Mouse (Mus musculus): ENCODE data around the gene Ampd3. TPM values are rescaled to one million over a fixed set of nuclear protein-coding genes. Genes with fewer than 3 reads are reported as not detected.

The Ampd3 gene
- polyA plus RNA-seq, 1 experiment from 2014 or later, result 7.9 TPM

GRCm38 (mm10) chr7:110821653-110822052 is 53.6 kb downstream of the Ampd3 start:
- H3K9ac ChIP-seq (ENCODE audit: low read length), result no peak overlapping the region; the same call in 1 of the 2 replicates
- H3K4me2 ChIP-seq (ENCODE audit: low read length), result peak overlapping the region; percentile 16
- no peak overlapping the region for H3K4me3 ChIP-seq (ENCODE audit: control insufficient read depth in 1 of 2, insufficient read depth in 1 of 2, low read depth in 1 of 2, low read length in 2 of 2)
- H3K36me3 ChIP-seq (ENCODE audit: control insufficient read depth, insufficient read depth, low read length), result peaks cover 23% of the 10 kb centered on the region
- H3K9me3 ChIP-seq (ENCODE audit: control insufficient read depth, low read length), result no peaks in the 10 kb centered on the region
- peak overlapping the region; percentile 57 to 72; a peak in 3 of 4 replicates for H3K27ac ChIP-seq (replicated peaks in 1 of 2; ENCODE audit: control insufficient read depth in 1 of 2, insufficient read depth in 1 of 2, low read depth in 2 of 2, low read length in 2 of 2)
- H3K27me3 ChIP-seq (ENCODE audit: control insufficient read depth, insufficient read depth, low read length), result no peaks in the 10 kb centered on the region
- 4% methylated on average over 3 of the region's 3 CpGs for WGBS
- H3K4me1 ChIP-seq (ENCODE audit: control insufficient read depth in 2 of 2, insufficient read depth in 2 of 2, low read length in 2 of 2), result peaks cover 6 to 58% of the 10 kb centered on the region in 2 experiments
- 0 out of 2 replicates have a peak, but pooled peaks have one; percentile 60 for ATAC-seq (ENCODE audit: insufficient number of reproducible peaks, insufficient read depth, low FRiP score, low read depth)

GRCm38 (mm10) chr7:110822055-110822454 is 54.0 kb downstream of the Ampd3 start:
- no peak for ATAC-seq (ENCODE audit: insufficient number of reproducible peaks, insufficient read depth, low FRiP score, low read depth)
- Histone ChIP-seq H3K4me3 (ENCODE audit: control insufficient read depth in 1 of 2, insufficient read depth in 1 of 2, low read depth in 1 of 2, low read length in 2 of 2) (no peak overlapping the region), H3K36me3 (ENCODE audit: control insufficient read depth, insufficient read depth, low read length) (peaks cover 25% of the 10 kb centered on the region), H3K27me3 (ENCODE audit: control insufficient read depth, insufficient read depth, low read length) (no peaks in the 10 kb centered on the region), H3K9ac (ENCODE audit: low read length) (no peak overlapping the region), H3K9me3 (ENCODE audit: control insufficient read depth, low read length) (no peaks in the 10 kb centered on the region), H3K27ac (replicated peaks in 1 of 2; ENCODE audit: control insufficient read depth in 1 of 2, insufficient read depth in 1 of 2, low read depth in 2 of 2, low read length in 2 of 2) (0 out of 4 replicates have a peak overlapping the region, but pooled peaks of 1 of the 2 experiments have one; percentile 72), H3K4me1 (ENCODE audit: control insufficient read depth in 2 of 2, insufficient read depth in 2 of 2, low read length in 2 of 2) (peaks cover 6 to 58% of the 10 kb centered on the region in 2 experiments), H3K4me2 (ENCODE audit: low read length) (no peak overlapping the region)
- 57% methylated on average over 4 of the region's 4 CpGs for WGBS

GRCm38 (mm10) chr7:110823076-110823475 is 55.1 kb downstream of the Ampd3 start:
- H3K36me3 ChIP-seq (ENCODE audit: control insufficient read depth, insufficient read depth, low read length), result peaks cover 30% of the 10 kb centered on the region

GRCm38 (mm10) chr7:110823593-110823992 is 55.6 kb downstream of the Ampd3 start:
- Histone ChIP-seq H3K4me3 (ENCODE audit: control insufficient read depth in 1 of 2, insufficient read depth in 1 of 2, low read depth in 1 of 2, low read length in 2 of 2) (no peak overlapping the region), H3K9me3 (ENCODE audit: control insufficient read depth, low read length) (no peaks in the 10 kb centered on the region), H3K36me3 (ENCODE audit: control insufficient read depth, insufficient read depth, low read length) (peaks cover 35% of the 10 kb centered on the region), H3K27ac (replicated peaks in 1 of 2; ENCODE audit: control insufficient read depth in 1 of 2, insufficient read depth in 1 of 2, low read depth in 2 of 2, low read length in 2 of 2) (0 out of 4 replicates have a peak overlapping the region, but pooled peaks of 1 of the 2 experiments have one; percentile 14), H3K27me3 (ENCODE audit: control insufficient read depth, insufficient read depth, low read length) (no peaks in the 10 kb centered on the region), H3K9ac (ENCODE audit: low read length) (no peak overlapping the region), H3K4me2 (ENCODE audit: low read length) (no peak overlapping the region), H3K4me1 (ENCODE audit: control insufficient read depth in 2 of 2, insufficient read depth in 2 of 2, low read length in 2 of 2) (peaks cover 6 to 53% of the 10 kb centered on the region in 2 experiments)
- 38% methylated on average over 4 of the region's 4 CpGs for WGBS
- no peak for ATAC-seq (ENCODE audit: insufficient number of reproducible peaks, insufficient read depth, low FRiP score, low read depth)

More at GRCm38 (mm10) chr7:110823076-110823475, 55.1 kb downstream of the Ampd3 start:
- no peak for ATAC-seq (ENCODE audit: insufficient number of reproducible peaks, insufficient read depth, low FRiP score, low read depth)
- peaks cover 6 to 58% of the 10 kb centered on the region in 2 experiments for H3K4me1 ChIP-seq (ENCODE audit: control insufficient read depth in 2 of 2, insufficient read depth in 2 of 2, low read length in 2 of 2)
- H3K27ac ChIP-seq (replicated peaks in 1 of 2; ENCODE audit: control insufficient read depth in 1 of 2, insufficient read depth in 1 of 2, low read depth in 2 of 2, low read length in 2 of 2), result 0 out of 4 replicates have a peak overlapping the region, but pooled peaks of 1 of the 2 experiments have one; percentile 7
- no peaks in the 10 kb centered on the region for H3K9me3 ChIP-seq (ENCODE audit: control insufficient read depth, low read length)
- H3K27me3 ChIP-seq (ENCODE audit: control insufficient read depth, insufficient read depth, low read length), result no peaks in the 10 kb centered on the region
- H3K4me2 ChIP-seq (ENCODE audit: low read length), result no peak overlapping the region
- no peak overlapping the region for H3K4me3 ChIP-seq (ENCODE audit: control insufficient read depth in 1 of 2, insufficient read depth in 1 of 2, low read depth in 1 of 2, low read length in 2 of 2)
- WGBS, result 72% methylated on average over 8 of the region's 8 CpGs
- no peak overlapping the region for H3K9ac ChIP-seq (ENCODE audit: low read length)

- Histone ChIP-seq H3K36me3 (ENCODE audit: control insufficient read depth, insufficient read depth, low read length) (peaks cover 42% of the 10 kb centered on the region), H3K27me3 (ENCODE audit: control insufficient read depth, insufficient read depth, low read length) (no peaks in the 10 kb centered on the region), H3K4me2 (ENCODE audit: low read length) (no peak overlapping the region), H3K9ac (ENCODE audit: low read length) (no peak overlapping the region), H3K4me3 (ENCODE audit: control insufficient read depth in 1 of 2, insufficient read depth in 1 of 2, low read depth in 1 of 2, low read length in 2 of 2) (no peak overlapping the region), H3K9me3 (ENCODE audit: control insufficient read depth, low read length) (no peaks in the 10 kb centered on the region), H3K4me1 (ENCODE audit: control insufficient read depth in 2 of 2, insufficient read depth in 2 of 2, low read length in 2 of 2) (peaks cover 5 to 48% of the 10 kb centered on the region in 2 experiments), H3K27ac (replicated peaks in 1 of 2; ENCODE audit: control insufficient read depth in 1 of 2, insufficient read depth in 1 of 2, low read depth in 2 of 2, low read length in 2 of 2) (0 out of 4 replicates have a peak overlapping the region, but pooled peaks of 1 of the 2 experiments have one; percentile 14)
- 80% methylated on average over 8 of the region's 8 CpGs for WGBS
- no peak for ATAC-seq (ENCODE audit: insufficient number of reproducible peaks, insufficient read depth, low FRiP score, low read depth)
Measured at GRCm38 (mm10) chr7:110823995-110824953, 56.3 kb downstream of the Ampd3 start.

GRCm38 (mm10) chr7:110833024-110833423 is 65.0 kb downstream of the Ampd3 start:
- Histone ChIP-seq H3K27me3 (ENCODE audit: control insufficient read depth, insufficient read depth, low read length) (no peaks in the 10 kb centered on the region), H3K9ac (ENCODE audit: low read length) (no peak overlapping the region), H3K4me1 (ENCODE audit: control insufficient read depth in 2 of 2, insufficient read depth in 2 of 2, low read length in 2 of 2) (peaks cover 4 to 15% of the 10 kb centered on the region in 2 experiments), H3K4me2 (ENCODE audit: low read length) (no peak overlapping the region), H3K4me3 (ENCODE audit: control insufficient read depth in 1 of 2, insufficient read depth in 1 of 2, low read depth in 1 of 2, low read length in 2 of 2) (no peak overlapping the region), H3K9me3 (ENCODE audit: control insufficient read depth, low read length) (no peaks in the 10 kb centered on the region), H3K27ac (replicated peaks in 1 of 2; ENCODE audit: control insufficient read depth in 1 of 2, insufficient read depth in 1 of 2, low read depth in 2 of 2, low read length in 2 of 2) (0 out of 4 replicates have a peak overlapping the region, but pooled peaks have one; percentile 22 to 39), H3K36me3 (ENCODE audit: control insufficient read depth, insufficient read depth, low read length) (peaks cover 68% of the 10 kb centered on the region)
- no peak for ATAC-seq (ENCODE audit: insufficient number of reproducible peaks, insufficient read depth, low FRiP score, low read depth)
- 44% methylated on average over 1 of the region's 1 CpGs for WGBS

- no peaks in the 10 kb centered on the region for H3K9me3 ChIP-seq (ENCODE audit: control insufficient read depth, low read length)
- no peaks in the 10 kb centered on the region for H3K27me3 ChIP-seq (ENCODE audit: control insufficient read depth, insufficient read depth, low read length)
- H3K4me3 ChIP-seq (ENCODE audit: control insufficient read depth in 1 of 2, insufficient read depth in 1 of 2, low read depth in 1 of 2, low read length in 2 of 2), result no peak overlapping the region
- WGBS, result 94% methylated on average over 1 of the region's 1 CpGs
- no peak overlapping the region for H3K4me2 ChIP-seq (ENCODE audit: low read length)
- H3K27ac ChIP-seq (replicated peaks in 1 of 2; ENCODE audit: control insufficient read depth in 1 of 2, insufficient read depth in 1 of 2, low read depth in 2 of 2, low read length in 2 of 2), result no peak overlapping the region
- peaks cover 4 to 15% of the 10 kb centered on the region in 2 experiments for H3K4me1 ChIP-seq (ENCODE audit: control insufficient read depth in 2 of 2, insufficient read depth in 2 of 2, low read length in 2 of 2)
- no peak for ATAC-seq (ENCODE audit: insufficient number of reproducible peaks, insufficient read depth, low FRiP score, low read depth)
- H3K9ac ChIP-seq (ENCODE audit: low read length), result no peak overlapping the region
- peaks cover 58% of the 10 kb centered on the region for H3K36me3 ChIP-seq (ENCODE audit: control insufficient read depth, insufficient read depth, low read length)
Measured at GRCm38 (mm10) chr7:110834018-110834417, 66.0 kb downstream of the Ampd3 start.

All from heart, embryonic 14.5 days (tissue).